Mouse (Mus musculus) cerebellum, adult 2 months (tissue): Measurements from ENCODE around the gene Plekhm3. TPM values are rescaled to one million over a fixed set of nuclear protein-coding genes. Genes with fewer than 3 reads are reported as not detected.
"Not testable (repeated sequence)": the region's sequence is repeated elsewhere in the genome, so short reads cannot be mapped to it uniquely, and the experiment has no call there.

Source experiments
- DNase-seq, 2 experiments: peaks; one replicate each; pipeline ENCODE4 v3.0.0; 2021
- H3K27ac ChIP-seq: fragments of 200-500 bp; 2 replicates; pipeline ENCODE4 v1.5.1; 2012; ENCODE audit warnings: low read length, control low read depth, inconsistent platforms; ENCODE audit not compliant: insufficient read depth
- H3K27me3 ChIP-seq: fragments of 200-500 bp; 2 replicates; pipeline ENCODE4 v1.6.1; 2012; ENCODE audit warnings: inconsistent platforms, mild to moderate bottlenecking, low read length, moderate library complexity; ENCODE audit not compliant: control insufficient read depth, insufficient read depth
- H3K4me1 ChIP-seq: fragments of 200-500 bp; 2 replicates; pipeline ENCODE4 v1.6.1; 2011; ENCODE audit warnings: low read length; ENCODE audit not compliant: control insufficient read depth, insufficient read depth
- H3K4me3 ChIP-seq: fragments of 200-500 bp; replicated peaks from 2 replicates; pipeline ENCODE3; 2011; ENCODE audit warnings: mild to moderate bottlenecking, low read depth, low read length, control low read depth; ENCODE audit not compliant: insufficient read depth
- CTCF ChIP-seq: fragments of 200-500 bp; IDR thresholded peaks from 2 replicates; pipeline ENCODE4 v1.5.1; 2011; ENCODE audit warnings: low read depth, mild to moderate bottlenecking, control low read depth, low read length, moderate library complexity, borderline replicate concordance; ENCODE audit not compliant: insufficient read depth
- POLR2A ChIP-seq: fragments of 200-500 bp; IDR thresholded peaks from 2 replicates; pipeline ENCODE4 v1.6.1; 2011; ENCODE audit warnings: low read length, control low read depth, borderline replicate concordance; ENCODE audit not compliant: insufficient read depth
- WGBS: fragments of 180-500 bp; shearing (Covaris S2); methylation state at CpG from one replicate; pipeline ENCODE4 v1.1.7; 2018; 5-methylcytosine and 5-hydroxymethylcytosine counted together
- polyA plus RNA-seq: library from polyadenylated mRNA; depleted of rRNA; stranded (reverse); fragments of >200 nt; gene quantifications from 2 replicates; pipeline ENCODE4 v1.2.3, GENCODE M21; 2012

The Plekhm3 gene
- polyA plus RNA-seq, 1 experiment: 14.5 TPM

DNA sequence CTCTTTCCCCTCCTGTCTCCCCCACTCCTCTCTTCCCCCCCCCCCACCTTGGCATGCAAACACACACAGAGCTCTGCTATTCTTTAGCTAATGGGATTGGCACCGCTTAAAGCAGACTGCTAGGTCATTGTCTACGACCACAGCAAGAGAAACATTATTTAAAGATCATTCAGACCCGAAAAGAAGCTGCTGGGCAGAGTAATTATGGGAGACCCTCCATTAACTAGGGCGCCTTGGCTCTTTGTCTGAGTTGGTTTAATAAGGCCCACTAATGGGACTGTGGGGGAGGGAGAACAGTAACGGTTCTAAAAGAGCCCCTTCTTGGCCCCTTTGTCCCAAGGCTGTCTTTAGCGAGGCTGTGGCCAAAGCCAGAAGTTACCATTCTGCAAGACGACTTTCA lies 18.7 kb upstream of the Plekhm3 start:
- H3K27ac ChIP-seq: no peak overlapping the region
- TF ChIP-seq CTCF (no peak), POLR2A (no peak)
- no peaks in the 10 kb centered on the region for H3K4me1 ChIP-seq
- WGBS: 30% methylated on average over 7 of the region's 7 CpGs
- no peak overlapping the region for H3K4me3 ChIP-seq
- H3K27me3 ChIP-seq: no peaks in the 10 kb centered on the region
- DNase-seq: no peak

DNA sequence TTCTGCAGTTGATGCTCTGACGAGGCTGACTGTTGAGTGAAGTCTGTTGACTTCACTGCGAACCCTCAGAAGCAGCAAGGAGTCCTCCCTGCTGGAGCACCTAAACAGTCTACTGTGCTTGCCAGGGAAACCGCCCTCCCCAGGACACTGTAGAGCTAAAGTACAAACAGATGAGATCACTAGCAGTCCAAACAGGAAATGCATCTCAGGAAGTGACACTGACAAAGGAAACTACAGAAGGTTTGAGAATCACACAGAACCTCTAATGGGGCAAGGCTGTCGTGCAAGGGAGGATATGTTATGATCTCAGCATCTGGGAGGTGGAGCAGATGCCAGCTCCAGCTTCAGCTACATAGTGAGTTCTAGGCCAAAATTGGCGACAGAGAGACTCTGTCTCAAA lies 14.1 kb upstream of the Plekhm3 start:
- Histone ChIP-seq H3K4me3 (no peak overlapping the region), H3K27me3 (no peaks in the 10 kb centered on the region), H3K4me1 (no peaks in the 10 kb centered on the region), H3K27ac (no peak overlapping the region)
- DNase-seq: no peak
- TF ChIP-seq CTCF (no peak), POLR2A (no peak)
- WGBS: 63% methylated on average over 5 of the region's 5 CpGs

- no peak for DNase-seq
- Histone ChIP-seq H3K4me1 (peaks cover 3% of the 10 kb centered on the region; the same call in 1 of the 2 replicates), H3K27ac (peak overlapping the region; percentile 71), H3K4me3 (peak overlapping the region; percentile 81), H3K27me3 (no peaks in the 10 kb centered on the region)
- 35% methylated on average over 8 of the region's 8 CpGs for WGBS
- TF ChIP-seq CTCF (no peak), POLR2A (no peak)
Observed at GRCm38 (mm10) chr1:64957021-64957489, 431 bp upstream of the Plekhm3 start.

DNA sequence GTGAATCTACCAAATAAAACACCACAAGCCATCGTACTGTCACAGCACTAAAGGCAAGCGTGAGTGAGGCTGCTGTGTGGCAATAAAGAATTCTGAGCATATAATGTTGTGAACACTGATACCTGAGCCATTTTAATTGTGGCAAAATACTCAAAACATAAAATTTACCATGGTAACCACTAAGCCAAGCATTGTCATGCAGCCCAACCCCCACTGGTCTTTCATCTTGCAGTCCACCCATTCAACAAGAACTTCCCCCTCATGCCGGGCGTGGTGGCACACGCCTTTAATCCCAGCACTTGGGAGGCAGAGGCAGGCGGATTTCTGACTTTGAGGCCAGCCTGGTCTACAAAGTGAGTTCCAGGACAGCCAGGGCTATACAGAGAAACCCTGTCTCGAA lies 1.8 kb downstream of the Plekhm3 start:
- not testable (repeated sequence) for H3K27ac ChIP-seq, H3K4me3 ChIP-seq, H3K27me3 ChIP-seq, DNase-seq, H3K4me1 ChIP-seq
- WGBS: 92% methylated on average over 7 of the region's 7 CpGs

DNA sequence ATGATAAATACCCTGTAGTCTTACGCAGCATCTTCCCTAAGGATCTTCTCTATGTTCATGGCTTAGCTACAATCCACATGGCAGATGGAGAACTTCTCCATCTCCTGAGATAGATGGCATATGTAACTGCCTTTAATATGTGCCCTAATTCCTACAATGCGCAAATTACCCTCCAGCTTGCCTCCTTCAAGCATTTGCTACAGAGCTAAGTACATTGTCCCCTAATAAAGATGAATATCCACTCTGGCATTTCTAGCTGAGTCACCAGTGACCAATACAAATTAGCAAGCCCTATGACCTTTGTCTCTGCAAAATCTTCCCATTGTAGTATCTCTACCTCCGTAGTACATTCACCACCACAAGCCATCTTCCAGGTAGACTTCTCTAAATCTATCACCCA lies 6.4 kb downstream of the Plekhm3 start:
- Histone ChIP-seq H3K27me3 (no peaks in the 10 kb centered on the region), H3K4me1 (no peaks in the 10 kb centered on the region), H3K27ac (no peak overlapping the region), H3K4me3 (no peak overlapping the region)
- no peak for DNase-seq
- TF ChIP-seq POLR2A (no peak), CTCF (no peak)
- 97% methylated on average over 3 of the region's 3 CpGs for WGBS

GRCm38 (mm10) chr1:64949377-64949776 lies 7.2 kb downstream of the Plekhm3 start:
- Histone ChIP-seq H3K4me1 (no peaks in the 10 kb centered on the region), H3K4me3 (no peak overlapping the region), H3K27me3 (no peaks in the 10 kb centered on the region), H3K27ac (no peak overlapping the region)
- 91% methylated on average over 8 of the region's 8 CpGs for WGBS
- no peak for DNase-seq
- no peak for TF ChIP-seq POLR2A
- TF ChIP-seq CTCF: no peak

GRCm38 (mm10) chr1:64946106-64946505 lies 10.5 kb downstream of the Plekhm3 start:
- no peak for DNase-seq
- no peaks in the 10 kb centered on the region for H3K4me1 ChIP-seq
- TF ChIP-seq CTCF (no peak), POLR2A (no peak)
- no peak overlapping the region for H3K27ac ChIP-seq
- no peaks in the 10 kb centered on the region for H3K27me3 ChIP-seq
- WGBS: 69% methylated on average over 4 of the region's 4 CpGs
- no peak overlapping the region for H3K4me3 ChIP-seq

- WGBS: 69% methylated on average over 9 of the region's 9 CpGs
- H3K27ac ChIP-seq: no peak overlapping the region
- TF ChIP-seq CTCF: no peak
- no peak for TF ChIP-seq POLR2A
Observed at GRCm38 (mm10) chr1:64945214-64945785, 11.3 kb downstream of the Plekhm3 start.

GRCm38 (mm10) chr1:64944746-64945145 lies 11.9 kb downstream of the Plekhm3 start:
- no peak overlapping the region for H3K4me3 ChIP-seq
- TF ChIP-seq POLR2A: no peak
- no peak for TF ChIP-seq CTCF
- 82% methylated on average over 2 of the region's 2 CpGs for WGBS
- H3K4me1 ChIP-seq: no peaks in the 10 kb centered on the region
- DNase-seq: no peak
- H3K27me3 ChIP-seq: no peaks in the 10 kb centered on the region
- no peak overlapping the region for H3K27ac ChIP-seq

More at GRCm38 (mm10) chr1:64945214-64945785, 11.3 kb downstream of the Plekhm3 start:
- no peaks in the 10 kb centered on the region for H3K27me3 ChIP-seq
- no peaks in the 10 kb centered on the region for H3K4me1 ChIP-seq
- DNase-seq: no peak
- no peak overlapping the region for H3K4me3 ChIP-seq
